Mouse (Mus musculus): ENCODE measurements around the gene Cgref1. TPM values are rescaled to one million over a fixed set of nuclear protein-coding genes. Genes with fewer than 3 reads are reported as not detected.

Gene Cgref1
- polyA plus RNA-seq (2012; rRNA removed) = 3.1 and 3.5 TPM in 2 replicates

GRCm38 (mm10) chr5:30944956-30945781 lies at the start of gene Cgref1:
Cgref1 (minus strand) TSS chr5:30945591.
- DNase-seq (ENCODE audit: low read depth) = no peak

- DNase-seq (ENCODE audit: low read depth) = no peak
Measured at GRCm38 (mm10) chr5:30994074-30994473, 48.7 kb upstream of the Cgref1 start.

DNA sequence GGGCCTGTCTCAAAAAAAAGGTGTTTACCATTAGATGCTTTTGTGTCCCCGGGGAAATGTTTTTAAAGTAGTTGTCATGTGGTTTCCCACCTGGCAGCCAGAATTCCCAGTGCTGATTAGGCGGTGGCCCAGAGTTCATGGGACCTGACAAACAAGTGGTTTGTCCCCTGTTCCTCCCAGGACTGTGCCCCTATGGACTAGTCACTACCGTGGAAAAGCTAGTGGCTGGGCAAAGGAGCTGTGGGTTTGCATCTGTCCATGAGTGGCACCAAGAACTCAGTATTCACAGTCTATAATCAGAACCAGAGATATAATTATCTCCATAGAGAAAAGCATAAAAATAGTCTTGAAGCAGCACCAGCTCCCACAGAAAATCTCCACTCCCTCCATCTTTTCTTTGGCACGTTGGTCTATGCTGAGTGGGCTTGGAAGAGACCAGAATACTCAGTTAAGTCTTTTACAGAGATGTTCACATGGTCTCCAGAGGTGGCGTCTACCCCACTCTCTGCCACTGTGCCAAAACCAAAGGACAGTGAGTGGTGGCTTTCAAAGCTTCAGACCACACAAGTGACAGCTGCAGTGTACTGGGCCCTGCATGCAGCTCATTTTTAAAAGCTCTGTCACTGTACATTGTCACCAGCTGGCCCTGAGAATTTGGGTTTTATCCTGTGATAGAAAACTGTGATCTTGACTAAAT lies 47.7 kb upstream of the Cgref1 start:
- no peak for DNase-seq (ENCODE audit: low read depth)

DNA sequence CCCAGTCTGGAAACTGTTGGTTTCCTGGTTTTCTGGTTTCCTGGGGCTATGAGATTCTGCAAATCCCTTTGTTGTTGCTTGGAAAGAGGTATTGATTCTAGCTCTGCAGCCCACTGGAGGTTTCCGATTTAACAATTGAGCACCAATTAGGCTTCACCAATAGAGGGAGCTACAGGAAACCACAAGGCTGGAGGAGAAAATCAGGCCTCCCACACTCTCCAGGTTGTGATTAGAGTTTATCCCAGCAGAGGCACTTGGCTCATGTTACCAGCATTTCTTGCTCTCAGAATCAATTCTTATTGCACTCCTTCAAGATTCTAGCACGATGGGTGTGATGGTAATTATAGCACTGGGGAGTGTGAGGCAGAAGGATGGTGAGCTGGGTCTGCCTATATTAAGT lies 37.0 kb upstream of the Cgref1 start:
- no peak for DNase-seq (ENCODE audit: low read depth)

- no peak for DNase-seq (ENCODE audit: low read depth)
Measured at GRCm38 (mm10) chr5:30974870-30975656, 29.7 kb upstream of the Cgref1 start.

GRCm38 (mm10) chr5:30969440-30969839 lies 24.0 kb upstream of the Cgref1 start:
- no peak for DNase-seq (ENCODE audit: low read depth)

GRCm38 (mm10) chr5:30968416-30968815 lies 23.0 kb upstream of the Cgref1 start, which contains the start of gene Tcf23:
Tcf23 (plus strand) TSS chr5:30968662.
- DNase-seq (ENCODE audit: low read depth) = no peak

DNA sequence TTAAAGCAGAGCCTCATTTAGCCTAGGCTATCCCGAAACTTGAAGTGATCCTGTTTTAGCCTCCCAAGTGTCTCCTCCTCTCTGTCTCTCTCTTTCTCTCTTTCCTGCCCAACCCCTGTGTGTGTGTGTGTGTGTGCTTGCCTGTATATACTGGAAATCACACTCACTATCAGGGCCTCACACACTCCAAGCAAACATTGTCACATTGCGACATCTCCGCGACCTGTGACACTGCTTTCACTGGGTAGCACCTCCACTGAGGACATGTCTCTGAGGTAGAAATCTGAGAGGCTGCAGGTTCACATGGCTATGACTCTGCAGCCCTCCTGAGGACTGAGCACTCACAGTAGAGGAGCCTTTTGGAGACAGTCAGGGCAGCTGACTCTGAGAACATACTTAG lies 20.8 kb upstream of the Cgref1 start:
- DNase-seq (ENCODE audit: low read depth) = no peak

DNA sequence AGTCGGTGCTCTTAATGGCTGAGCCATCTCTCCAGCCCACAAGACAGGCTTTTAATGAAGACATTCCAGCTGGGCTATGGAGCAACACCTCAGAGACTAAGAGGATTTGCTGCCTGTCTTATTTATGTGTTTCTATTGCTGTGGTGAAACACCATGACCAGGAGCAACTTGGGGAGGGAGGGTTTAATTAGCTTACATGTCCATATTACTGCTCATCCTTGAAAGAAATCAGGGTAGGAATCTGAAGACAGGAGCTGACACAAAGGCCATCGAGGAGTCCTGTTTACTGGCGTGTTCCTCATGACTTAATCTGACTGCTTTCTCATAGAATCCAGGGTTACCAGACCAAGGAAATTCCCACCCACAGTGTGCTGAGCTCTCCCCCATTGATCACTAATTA lies 18.5 kb upstream of the Cgref1 start:
- no peak for DNase-seq (ENCODE audit: low read depth)

DNA sequence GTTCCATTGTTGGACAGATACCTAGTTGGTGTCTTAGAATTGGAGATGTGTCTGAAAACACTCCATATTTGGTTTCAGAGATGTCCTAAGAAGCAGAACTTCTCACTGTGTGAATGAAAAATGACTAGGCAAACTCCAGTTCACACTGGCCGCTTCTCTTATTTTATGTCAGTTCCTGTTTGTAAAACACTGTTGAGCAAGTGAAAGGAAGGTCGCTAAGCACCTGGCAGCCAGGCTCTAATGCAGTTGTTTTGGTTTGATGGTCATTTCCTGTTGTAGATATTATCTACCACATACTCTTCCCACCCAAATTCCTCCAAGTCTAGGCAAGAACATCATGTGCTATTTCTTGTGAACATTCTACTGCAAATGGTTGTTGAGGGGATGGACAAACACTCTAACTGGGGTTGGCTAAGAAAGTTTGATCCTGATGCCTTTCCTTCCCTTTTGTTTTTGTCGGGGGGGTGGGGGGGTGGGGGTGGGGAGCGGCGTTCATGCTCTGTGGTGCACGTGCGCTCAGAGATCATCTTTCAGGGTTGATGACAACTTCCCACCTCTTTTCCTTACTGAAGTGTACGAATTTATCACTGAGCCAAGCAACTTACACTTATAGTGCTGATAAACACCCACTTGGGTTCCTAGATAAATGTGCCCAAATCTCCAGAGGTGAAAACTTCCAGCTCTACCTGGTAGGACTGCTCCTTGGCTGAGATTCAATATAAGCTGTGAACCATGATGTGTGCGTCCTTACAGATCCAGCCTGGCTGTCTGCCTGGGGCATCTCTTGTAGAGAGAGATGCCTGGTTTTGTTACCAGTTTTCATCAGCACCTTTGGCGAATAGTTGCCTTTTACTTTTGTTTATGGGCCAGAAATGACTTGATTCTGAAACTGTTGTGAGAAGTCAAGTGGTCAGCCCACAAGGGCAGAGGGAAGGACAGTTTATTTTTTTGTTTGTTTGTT lies 16.4 kb upstream of the Cgref1 start:
- no peak for DNase-seq (ENCODE audit: low read depth)

DNA sequence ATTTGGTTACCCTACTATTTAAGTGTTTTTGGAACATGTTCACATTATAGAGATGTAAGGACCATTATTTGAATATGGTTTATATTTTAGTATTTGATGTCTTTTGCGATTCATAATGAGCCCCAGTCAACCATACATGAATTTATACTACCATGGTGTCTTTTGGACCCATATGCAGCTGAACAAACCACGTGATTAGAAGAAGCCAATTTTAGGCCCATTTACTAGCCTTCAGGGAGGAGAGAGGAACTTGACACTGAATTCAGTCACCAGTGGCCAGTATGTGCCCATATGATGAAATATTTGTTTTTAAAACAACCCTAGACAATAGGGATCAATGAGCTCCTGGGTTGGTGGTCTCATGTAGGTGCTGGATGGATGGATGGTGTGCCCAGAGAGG lies 15.4 kb upstream of the Cgref1 start:
- DNase-seq (ENCODE audit: low read depth) = no peak

DNA sequence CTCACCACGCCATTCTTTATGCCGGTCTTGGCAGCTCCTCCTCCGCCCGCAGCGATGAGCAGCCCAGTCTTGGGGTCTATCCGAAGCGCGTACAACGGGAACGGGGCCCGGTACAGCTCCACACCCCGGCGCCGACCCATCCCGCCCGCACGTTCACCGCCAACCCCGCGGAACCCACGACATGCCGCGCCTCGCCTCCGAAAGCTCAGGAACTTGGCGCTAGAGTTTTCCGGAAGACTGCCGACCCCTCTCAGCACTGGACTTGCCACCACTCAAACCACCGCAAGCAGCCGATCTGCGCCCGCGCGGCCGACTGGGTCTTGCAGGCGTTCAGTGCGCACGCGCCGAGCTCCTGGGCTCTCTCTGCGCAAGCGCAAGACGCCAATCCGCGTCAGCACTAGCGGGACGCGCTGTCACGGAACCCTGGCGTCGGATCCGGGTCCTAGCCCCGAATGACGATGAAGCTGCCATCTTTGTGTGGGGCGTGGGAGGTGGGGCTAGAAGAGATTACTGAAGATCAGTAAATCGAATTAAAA lies 14.6 kb upstream of the Cgref1 start, which contains the start of gene Preb:
Gene Preb (minus strand): TSS at position 396 of the 536 bp plus-strand sequence.
- DNase-seq (ENCODE audit: low read depth) = no peak

- no peak for DNase-seq (ENCODE audit: low read depth)
Measured at GRCm38 (mm10) chr5:30959198-30959854, 13.9 kb upstream of the Cgref1 start.

DNA sequence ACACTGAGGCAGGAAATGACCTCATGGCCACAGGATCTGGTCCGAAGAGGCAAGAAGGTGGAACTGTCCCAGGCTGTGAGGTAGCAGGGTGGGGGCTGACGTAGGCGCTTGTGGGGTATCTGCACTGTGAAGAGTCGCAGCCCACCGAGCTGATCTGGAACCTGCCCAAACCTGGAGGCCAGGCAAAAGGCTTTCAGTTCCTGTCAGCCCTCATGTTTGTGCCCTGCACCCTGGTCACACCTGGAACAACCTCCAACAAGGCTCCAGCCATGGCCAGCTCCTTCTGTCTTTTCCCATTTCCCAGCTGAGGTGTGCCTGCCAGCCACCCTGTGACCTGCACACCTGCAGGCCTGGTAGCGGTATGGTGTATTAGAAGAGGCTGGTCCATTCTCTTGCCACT lies 12.5 kb upstream of the Cgref1 start:
- DNase-seq (ENCODE audit: low read depth) = no peak

DNA sequence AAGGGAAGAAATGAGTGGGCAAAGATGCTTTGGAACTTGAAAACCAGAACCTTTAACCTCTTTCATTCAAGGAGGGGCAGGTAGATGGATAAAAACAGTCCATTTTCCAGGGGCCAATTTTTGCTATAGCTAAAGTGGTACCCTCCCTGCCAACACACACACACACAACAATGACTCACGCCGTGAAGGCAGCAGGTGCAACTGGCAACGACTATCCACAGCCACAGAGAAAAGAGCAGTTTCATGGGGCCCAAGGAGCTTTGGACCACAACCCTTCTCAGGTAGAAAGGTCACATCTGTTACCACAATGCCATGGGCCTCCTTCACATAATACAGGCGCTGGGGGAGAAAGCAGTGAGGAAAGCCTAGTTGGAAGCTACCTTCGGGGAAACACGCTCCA lies 10.4 kb upstream of the Cgref1 start:
- DNase-seq (ENCODE audit: low read depth) = no peak

GRCm38 (mm10) chr5:30954556-30954955 lies 9.2 kb upstream of the Cgref1 start:
- DNase-seq (ENCODE audit: low read depth) = no peak

GRCm38 (mm10) chr5:30954065-30954464 lies 8.7 kb upstream of the Cgref1 start:
- DNase-seq (ENCODE audit: low read depth) = no peak

DNA sequence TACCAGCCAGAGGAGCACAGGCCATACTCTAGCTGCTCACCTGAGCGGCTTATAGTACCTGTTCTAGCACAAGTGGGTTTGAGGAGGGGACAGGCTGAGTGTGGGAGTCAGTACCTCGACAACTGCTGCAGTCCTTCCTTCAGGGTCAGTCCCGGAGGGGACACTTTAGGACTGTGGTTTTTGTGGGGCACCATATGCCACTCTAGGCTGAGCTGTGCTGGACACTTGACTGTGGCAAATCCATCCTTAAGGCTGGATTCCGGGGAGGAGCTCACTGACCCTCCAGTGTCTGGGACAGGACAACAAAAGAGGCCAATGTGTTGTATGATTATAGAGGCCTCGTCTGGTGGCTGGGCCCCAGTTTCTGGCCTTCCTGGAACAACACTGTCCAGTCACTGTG lies 7.2 kb upstream of the Cgref1 start:
- DNase-seq (ENCODE audit: low read depth) = no peak

GRCm38 (mm10) chr5:30951706-30952105 lies 6.3 kb upstream of the Cgref1 start:
- DNase-seq (ENCODE audit: low read depth) = no peak

GRCm38 (mm10) chr5:30950922-30951321 lies 5.5 kb upstream of the Cgref1 start:
- no peak for DNase-seq (ENCODE audit: low read depth)
